Mouse (Mus musculus) MEL (cell line): ENCODE measurements around the gene P2ry2. TPM values are rescaled to one million over a fixed set of nuclear protein-coding genes. Genes with fewer than 3 reads are reported as not detected.
A peak's percentile ranks its signal among the peaks of the same experiment; 100 is the strongest.

Experiments
- DNase-seq: peaks from one replicate; pipeline ENCODE4 v3.0.0; 2011; ENCODE audit warnings: low read depth, low spot score
- H3K27ac ChIP-seq: 2 replicates; pipeline ENCODE4 v1.5.1; 2012; ENCODE audit warnings: low read depth, mild to moderate bottlenecking, control low read depth, low read length, moderate library complexity; ENCODE audit not compliant: control insufficient read depth
- H3K27me3 ChIP-seq, 2 experiments: fragments of 150-350 bp in 1 of 2; sonication (generic) in 1 of 2; 2 replicates each; pipeline ENCODE4 v1.6.1; 2012; ENCODE audit warnings: low read length in 2 of 2, mild to moderate bottlenecking in 2 of 2, improper control_type of control experiment in 1 of 2, moderate library complexity in 1 of 2; ENCODE audit not compliant: insufficient read depth in 2 of 2, control insufficient read depth in 1 of 2
- H3K36me3 ChIP-seq, 2 experiments: 2 replicates each; pipeline ENCODE4 v1.6.1; 2012 to 2014; ENCODE audit warnings: low read length in 2 of 2, improper control_type of control experiment in 1 of 2, inconsistent platforms in 1 of 2, mild to moderate bottlenecking in 1 of 2; ENCODE audit not compliant: insufficient read depth in 2 of 2, control insufficient read depth in 1 of 2
- H3K4me1 ChIP-seq, 2 experiments: fragments of 150-350 bp in 1 of 2; sonication (generic) in 1 of 2; 2 replicates each; pipeline ENCODE4 v1.6.1; 2012; ENCODE audit warnings: low read length in 2 of 2, improper control_type of control experiment in 1 of 2, mild to moderate bottlenecking in 1 of 2; ENCODE audit not compliant: insufficient read depth in 2 of 2, control insufficient read depth in 1 of 2
- H3K4me3 ChIP-seq, 2 experiments: fragments of 150-350 bp in 1 of 2; sonication (generic) in 1 of 2; 2 replicates each; pipeline ENCODE4 v1.5.1; 2012; ENCODE audit warnings: low read depth in 2 of 2, low read length in 2 of 2, mild to moderate bottlenecking in 2 of 2, moderate library complexity in 2 of 2, control low read depth in 1 of 2, improper control_type of control experiment in 1 of 2; ENCODE audit not compliant: control insufficient read depth in 1 of 2, insufficient read depth in 1 of 2
- H3K79me2 ChIP-seq: 2 replicates; pipeline ENCODE4 v1.6.1; 2012; ENCODE audit warnings: mild to moderate bottlenecking, low read length, moderate library complexity; ENCODE audit not compliant: control insufficient read depth, poor library complexity, insufficient read depth
- H3K9ac ChIP-seq: 2 replicates; pipeline ENCODE4 v1.6.1; 2012; ENCODE audit warnings: low read depth, mild to moderate bottlenecking, control low read depth, low read length, moderate library complexity; ENCODE audit not compliant: control insufficient read depth, poor library complexity, severe bottlenecking
- H3K9me3 ChIP-seq: fragments of 150-350 bp; sonication (generic); replicated peaks from 2 replicates; pipeline ENCODE4 v1.6.1; 2012; ENCODE audit warnings: mild to moderate bottlenecking, low read length, improper control_type of control experiment, moderate library complexity; ENCODE audit not compliant: insufficient read depth
- BHLHE40 ChIP-seq: IDR thresholded peaks from 2 replicates; pipeline ENCODE4 v1.6.1; 2012; ENCODE audit warnings: low read depth, mild to moderate bottlenecking, inconsistent platforms, low read length, improper control_type of control experiment, borderline replicate concordance
- CHD1 ChIP-seq: IDR thresholded peaks from 2 replicates; pipeline ENCODE4 v1.6.1; 2012; ENCODE audit warnings: low read depth, mild to moderate bottlenecking, inconsistent platforms, low read length, improper control_type of control experiment
- CHD2 ChIP-seq: IDR thresholded peaks from 2 replicates; pipeline ENCODE4 v1.6.1; 2011; ENCODE audit warnings: low read length, improper control_type of control experiment
- CTCF ChIP-seq, 3 experiments: IDR thresholded peaks in 2 of 3; conservative IDR thresholded peaks in 1 of 3; 2 replicates each; pipeline ENCODE4 v1.5.1; 2011 to 2012; ENCODE audit warnings: low read length in 3 of 3, low read depth in 2 of 3, mild to moderate bottlenecking in 2 of 3, improper control_type of control experiment in 1 of 3, inconsistent platforms in 1 of 3, mixed read lengths in 1 of 3, moderate library complexity in 1 of 3; ENCODE audit not compliant: control insufficient read depth in 1 of 3, insufficient read depth in 1 of 3, poor library complexity in 1 of 3, severe bottlenecking in 1 of 3
- E2F4 ChIP-seq: IDR thresholded peaks from 2 replicates; pipeline ENCODE4 v1.6.1; 2011; ENCODE audit warnings: low read depth, low read length, improper control_type of control experiment, borderline replicate concordance
- ELF1 ChIP-seq: IDR thresholded peaks from 2 replicates; pipeline ENCODE4 v1.6.1; 2014; ENCODE audit warnings: low read depth, mild to moderate bottlenecking, inconsistent platforms, low read length, improper control_type of control experiment, moderate library complexity
- GATA1 ChIP-seq: IDR thresholded peaks from 2 replicates; pipeline ENCODE4 v1.6.1; 2011; ENCODE audit warnings: low read depth, low read length, improper control_type of control experiment
- HCFC1 ChIP-seq: IDR thresholded peaks from 2 replicates; pipeline ENCODE4 v1.6.1; 2012; ENCODE audit warnings: low read depth, mild to moderate bottlenecking, inconsistent platforms, low read length, improper control_type of control experiment, moderate library complexity
- KAT2A ChIP-seq: conservative IDR thresholded peaks from 2 replicates; pipeline ENCODE4 v1.6.1; 2012; ENCODE audit warnings: low read depth, low read length, improper control_type of control experiment, inconsistent platforms
- MAX ChIP-seq: IDR thresholded peaks from 2 replicates; pipeline ENCODE4 v1.6.1; 2011; ENCODE audit warnings: low read length, improper control_type of control experiment
- MAZ ChIP-seq: IDR thresholded peaks from 2 replicates; pipeline ENCODE4 v1.6.1; 2012; ENCODE audit warnings: low read depth, mild to moderate bottlenecking, inconsistent platforms, low read length, improper control_type of control experiment
- MEF2A ChIP-seq: IDR thresholded peaks from 2 replicates; pipeline ENCODE4 v1.6.1; 2014; ENCODE audit warnings: low read depth, mild to moderate bottlenecking, inconsistent platforms, low read length, improper control_type of control experiment; ENCODE audit not compliant: poor library complexity, insufficient replicate concordance, severe bottlenecking; ENCODE audit errors: extremely low read depth
- MXI1 ChIP-seq: IDR thresholded peaks from 2 replicates; pipeline ENCODE4 v1.6.1; 2011; ENCODE audit warnings: mild to moderate bottlenecking, low read depth, low read length, improper control_type of control experiment
- MYB ChIP-seq: IDR thresholded peaks from 2 replicates; pipeline ENCODE4 v1.6.1; 2011; ENCODE audit warnings: mild to moderate bottlenecking, low read depth, low read length, improper control_type of control experiment
- MYC ChIP-seq: IDR thresholded peaks from 2 replicates; pipeline ENCODE4 v1.6.1; 2011; ENCODE audit warnings: low read depth, mild to moderate bottlenecking, low read length, improper control_type of control experiment, moderate library complexity
- NRF1 ChIP-seq: IDR thresholded peaks from 2 replicates; pipeline ENCODE4 v1.6.1; 2014; ENCODE audit warnings: low read depth, mild to moderate bottlenecking, inconsistent platforms, low read length, improper control_type of control experiment, moderate library complexity; ENCODE audit not compliant: poor library complexity, insufficient read depth, severe bottlenecking
- POLR2A ChIP-seq, 2 experiments: IDR thresholded peaks; 2 replicates each; pipeline ENCODE4 v1.6.1; 2011 to 2012; ENCODE audit warnings: low read length in 2 of 2, mild to moderate bottlenecking in 2 of 2, control low read depth in 1 of 2, improper control_type of control experiment in 1 of 2, low read depth in 1 of 2, moderate library complexity in 1 of 2; ENCODE audit not compliant: control insufficient read depth in 1 of 2, insufficient read depth in 1 of 2, poor library complexity in 1 of 2
- POLR2AphosphoS2 ChIP-seq: IDR thresholded peaks from 2 replicates; pipeline ENCODE4 v1.6.1; 2011; ENCODE audit warnings: low read length, improper control_type of control experiment
- RCOR1 ChIP-seq: IDR thresholded peaks from 2 replicates; pipeline ENCODE4 v1.6.1; 2012; ENCODE audit warnings: low read depth, mild to moderate bottlenecking, inconsistent platforms, low read length, improper control_type of control experiment
- SMC3 ChIP-seq: IDR thresholded peaks from 2 replicates; pipeline ENCODE4 v1.6.1; 2011; ENCODE audit warnings: low read depth, low read length, improper control_type of control experiment
- TCF12 ChIP-seq: IDR thresholded peaks from 2 replicates; pipeline ENCODE4 v1.6.1; 2014; ENCODE audit warnings: low read depth, mild to moderate bottlenecking, inconsistent platforms, low read length, improper control_type of control experiment, moderate library complexity
- UBTF ChIP-seq: IDR thresholded peaks from 2 replicates; pipeline ENCODE4 v1.6.1; 2012; ENCODE audit warnings: low read depth, mild to moderate bottlenecking, inconsistent platforms, low read length, improper control_type of control experiment, moderate library complexity, borderline replicate concordance; ENCODE audit not compliant: insufficient read depth
- USF1 ChIP-seq: IDR thresholded peaks from 2 replicates; pipeline ENCODE4 v1.6.1; 2014; ENCODE audit warnings: low read depth, mild to moderate bottlenecking, inconsistent platforms, low read length, improper control_type of control experiment, moderate library complexity
- USF2 ChIP-seq, 2 experiments: IDR thresholded peaks; 2 replicates each; pipeline ENCODE4 v1.6.1; 2011 to 2012; ENCODE audit warnings: improper control_type of control experiment in 2 of 2, low read length in 2 of 2, borderline replicate concordance in 1 of 2, inconsistent platforms in 1 of 2, low read depth in 1 of 2, mild to moderate bottlenecking in 1 of 2; ENCODE audit not compliant: insufficient read depth in 1 of 2
- ZC3H11A ChIP-seq: IDR thresholded peaks from 2 replicates; pipeline ENCODE4 v1.6.1; 2012; ENCODE audit warnings: low read depth, mild to moderate bottlenecking, inconsistent platforms, low read length, improper control_type of control experiment
- ZKSCAN1 ChIP-seq: IDR thresholded peaks from 2 replicates; pipeline ENCODE4 v1.6.1; 2012; ENCODE audit warnings: low read depth, mild to moderate bottlenecking, inconsistent platforms, low read length, improper control_type of control experiment, moderate library complexity
- ZMIZ1 ChIP-seq: IDR thresholded peaks from 2 replicates; pipeline ENCODE4 v1.6.1; 2012; ENCODE audit warnings: low read depth, mild to moderate bottlenecking, inconsistent platforms, low read length, improper control_type of control experiment, moderate library complexity
- polyA plus RNA-seq, 2 experiments: library from polyadenylated mRNA; stranded (reverse) in 1 of 2; unstranded in 1 of 2; fragments of >175 nt in 1 of 2; fragments of >200 nt in 1 of 2; gene quantifications; 2 replicates each; pipeline versions ENCODE4 v1.2.1 to v1.2.4; 2012; ENCODE audit warnings: low replicate concordance in 2 of 2, low read depth in 1 of 2; ENCODE audit not compliant: insufficient read length in 2 of 2, insufficient read depth in 1 of 2, missing spikeins in 1 of 2
- total RNA-seq: library from RNA; depleted of rRNA; stranded (reverse); fragments of 300-350 nt; gene quantifications from 2 replicates; pipeline ENCODE4 v1.2.3, GENCODE M21; 2012

P2ry2 gene
- total and polyA plus RNA-seq, 3 experiments = 0.23 to 0.86 TPM; not detected in 1

DNA sequence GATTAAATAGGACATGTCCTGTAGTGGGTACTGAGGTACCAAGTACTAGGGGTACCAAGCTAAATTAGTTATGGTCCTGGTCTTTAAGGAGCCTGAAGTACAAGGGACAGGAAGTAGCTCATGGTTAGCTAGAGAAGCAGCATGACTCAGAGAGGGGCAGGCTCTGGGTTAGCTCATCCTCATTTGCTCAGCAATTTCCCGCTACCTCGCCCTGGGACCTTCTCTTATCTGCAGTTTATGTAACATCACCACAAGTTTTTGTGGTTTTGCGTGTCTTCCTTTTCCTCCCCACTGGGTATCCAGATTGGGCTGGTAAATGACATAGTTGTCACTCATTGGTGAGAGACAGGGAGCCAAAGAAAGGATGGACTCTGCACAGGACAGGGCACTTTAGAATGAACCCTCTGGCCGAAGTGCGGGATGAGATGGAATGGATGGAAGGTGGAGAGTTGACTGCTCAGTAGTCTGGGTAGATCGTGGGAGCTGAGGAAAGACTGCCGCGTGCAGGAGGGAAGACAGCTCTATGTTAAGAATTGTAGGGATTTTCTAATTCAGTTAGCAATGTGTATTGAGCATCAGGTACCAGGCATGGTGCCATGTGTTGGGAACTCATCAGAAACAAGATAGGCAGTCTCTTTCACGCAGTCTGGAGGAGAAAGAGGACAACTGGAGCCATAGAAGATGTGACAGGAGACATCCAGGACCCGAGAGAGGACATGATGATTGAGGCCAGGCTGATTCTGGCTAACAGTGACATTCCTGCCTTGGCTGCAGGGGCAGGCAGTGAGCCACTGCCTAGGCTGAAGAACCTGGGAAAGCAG, 15.2 kb upstream of the P2ry2 start (continued):
- no peak for TF ChIP-seq MYC
- TF ChIP-seq NRF1 = no peak
- TF ChIP-seq TCF12 = peak; percentile 19; the same call in 1 of the 2 replicates
- TF ChIP-seq RCOR1 = 0 out of 2 replicates have a peak, but pooled peaks have one; percentile 32
- TF ChIP-seq ZKSCAN1 = no peak
- TF ChIP-seq ZMIZ1 = no peak
- peak; percentile 60 for TF ChIP-seq GATA1
- no peak for TF ChIP-seq POLR2AphosphoS2
- no peak for TF ChIP-seq ZC3H11A
- no peak for TF ChIP-seq MEF2A
- no peak for TF ChIP-seq HCFC1
- no peak for TF ChIP-seq ELF1
- no peak for TF ChIP-seq USF1
- TF ChIP-seq SMC3 = no peak
- no peak for TF ChIP-seq CTCF (IDR thresholded peaks at IDR 0.05 in 2 of 3, conservative IDR thresholded peaks at IDR 0.05 in 1 of 3; ENCODE audit: control insufficient read depth in 1 of 3, insufficient read depth in 1 of 3, low read depth in 2 of 3, low read length in 3 of 3, poor library complexity in 1 of 3, severe bottlenecking in 1 of 3)
- TF ChIP-seq MYB = no peak
- no peak for TF ChIP-seq KAT2A
- TF ChIP-seq MAX = peak; percentile 47; the same call in 1 of the 2 replicates
- TF ChIP-seq CHD2 = no peak
- no peak for TF ChIP-seq BHLHE40
- TF ChIP-seq E2F4 = peak; percentile 82

- peaks cover 0 to 18% of the 10 kb centered on the region in 2 experiments; a peak in 2 of 4 replicates for H3K36me3 ChIP-seq
- H3K4me3 ChIP-seq = no peak overlapping the region
- no peaks in the 10 kb centered on the region for H3K79me2 ChIP-seq
- H3K27ac ChIP-seq = no peak overlapping the region
- H3K9me3 ChIP-seq = no peaks in the 10 kb centered on the region
- DNase-seq = no peak
- H3K4me1 ChIP-seq = peaks cover 0 to 22% of the 10 kb centered on the region in 2 experiments; a peak in 2 of 4 replicates
- H3K9ac ChIP-seq = no peak overlapping the region
- TF ChIP-seq MYB = no peak
- TF ChIP-seq BHLHE40 = no peak
- no peak for TF ChIP-seq CTCF (IDR thresholded peaks at IDR 0.05 in 2 of 3, conservative IDR thresholded peaks at IDR 0.05 in 1 of 3; ENCODE audit: control insufficient read depth in 1 of 3, insufficient read depth in 1 of 3, low read depth in 2 of 3, low read length in 3 of 3, poor library complexity in 1 of 3, severe bottlenecking in 1 of 3)
- TF ChIP-seq UBTF = no peak
- no peak for TF ChIP-seq ZKSCAN1
- no peak for TF ChIP-seq CHD1
- TF ChIP-seq POLR2A (IDR thresholded peaks at IDR 0.05; ENCODE audit: control insufficient read depth in 1 of 2, insufficient read depth in 1 of 2, low read depth in 1 of 2, low read length in 2 of 2, poor library complexity in 1 of 2) = no peak
- no peak for TF ChIP-seq USF2 (IDR thresholded peaks at IDR 0.05; ENCODE audit: borderline replicate concordance in 1 of 2, insufficient read depth in 1 of 2, low read depth in 1 of 2, low read length in 2 of 2)
- TF ChIP-seq MAZ = no peak
- TF ChIP-seq ZMIZ1 = no peak
- no peak for TF ChIP-seq MXI1
- no peak for TF ChIP-seq SMC3
- TF ChIP-seq MAX = no peak
- no peaks in the 10 kb centered on the region; a peak in 1 of 4 replicates for H3K27me3 ChIP-seq
Observed at GRCm38 (mm10) chr7:101026836-101027235, 14.2 kb upstream of the P2ry2 start.
